Mouse (Mus musculus) sigmoid colon, adult 10 weeks (tissue): ENCODE measurements around the gene Relb. TPM values are rescaled to one million over a fixed set of nuclear protein-coding genes. Genes with fewer than 3 reads are reported as not detected.

ENCODE experiments used
- polyA plus RNA-seq: library from polyadenylated mRNA; stranded (reverse); fragments of 350-450 nt; fragmentation: Illumina TruSeq; extraction: RNeasy Lipid Tissue Mini Kit (QIAGEN cat#74804); gene quantifications from one replicate; pipeline ENCODE4 v1.2.3, GENCODE M21; 2014; ENCODE audit warnings: low read depth, low replicate concordance

The Relb gene
- polyA plus RNA-seq, result 5.0 TPM

DNA sequence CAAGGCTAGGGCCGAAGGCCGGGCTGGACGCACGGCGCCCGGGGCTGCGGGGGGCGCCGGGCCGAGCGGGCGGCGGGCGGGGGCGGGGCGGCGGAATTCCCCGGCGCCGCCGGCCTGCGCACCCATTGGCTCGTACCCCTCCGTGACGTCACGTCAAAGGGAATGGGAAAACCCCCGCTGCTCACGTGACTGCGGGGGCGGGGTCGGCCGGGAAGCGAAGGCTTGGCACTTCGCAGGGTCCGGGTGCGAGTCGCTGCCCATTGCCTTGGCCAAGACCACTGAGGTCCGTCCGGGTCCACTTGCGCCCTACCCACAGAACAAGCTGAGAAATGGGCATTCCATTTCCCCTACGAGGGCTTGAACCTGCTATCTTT is at the start of gene Relb:
Gene Relb (minus strand): TSS at position 78 of the 374 bp plus-strand sequence.

DNA sequence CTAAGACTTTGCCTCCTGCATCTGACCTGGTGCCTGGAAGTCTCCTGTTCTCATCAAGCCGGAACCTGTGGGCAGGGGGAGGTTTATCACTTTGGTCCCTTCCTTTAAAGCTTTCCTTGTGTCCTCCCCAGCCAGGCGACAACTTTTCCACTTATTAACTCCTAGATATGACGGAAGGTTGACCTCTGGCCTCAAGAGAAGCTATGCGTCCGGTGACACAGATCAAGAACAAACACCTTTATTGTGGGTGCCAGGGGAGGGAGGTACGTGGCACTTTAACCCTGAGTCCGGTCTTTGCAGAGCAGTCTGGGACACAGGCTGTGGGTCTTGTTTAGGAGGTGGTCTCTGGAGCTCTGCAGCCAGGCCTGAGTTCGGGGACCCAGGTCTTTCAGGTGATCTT is 48.6 kb upstream of the Relb start, which contains the start of gene Apoc2:
Gene Apoc2 (minus strand): TSS at position 70 of the 400 bp plus-strand sequence.

DNA sequence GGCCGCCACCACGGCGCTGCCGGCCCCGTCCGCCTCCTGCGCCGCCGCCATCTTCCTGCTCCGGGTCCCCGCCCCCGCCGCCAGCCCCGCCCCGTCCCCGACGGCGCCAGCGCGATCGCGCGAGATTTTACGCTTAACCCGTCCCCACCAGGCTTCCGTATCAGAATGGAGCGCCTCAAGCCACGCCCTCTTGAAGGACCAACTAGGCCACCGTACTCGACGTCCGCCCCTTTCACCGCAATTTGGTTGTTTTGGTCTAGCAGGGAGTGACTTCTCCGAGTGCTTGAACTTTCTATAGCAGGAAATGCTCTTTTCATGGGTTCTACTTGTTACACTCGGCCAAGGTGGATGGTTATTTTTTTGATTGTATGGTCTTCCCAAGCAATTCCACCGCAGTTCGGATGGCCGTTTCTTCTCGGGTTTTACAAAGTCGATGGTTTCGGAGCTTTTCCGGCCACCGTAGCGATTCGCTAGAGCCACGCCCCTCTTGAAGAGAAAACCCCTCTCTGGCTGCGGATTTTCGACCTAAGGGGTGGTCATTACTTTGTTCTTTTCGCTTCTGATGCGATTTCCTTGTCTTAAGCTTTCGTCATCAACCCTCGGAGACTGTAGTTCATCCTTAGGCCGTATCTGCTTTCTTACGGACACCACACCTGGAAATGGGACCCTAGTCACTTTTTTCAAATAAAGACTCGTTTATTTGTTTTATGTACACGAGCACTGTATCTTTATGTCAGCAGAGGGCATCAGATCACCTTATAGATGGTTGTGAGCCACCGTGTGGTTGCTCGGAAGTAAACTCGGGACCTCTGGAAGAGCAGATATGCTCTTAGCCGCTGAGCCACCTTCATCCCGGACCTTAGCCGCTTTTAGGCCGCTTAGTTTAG is 36.0 kb upstream of the Relb start, which contains the start of gene Clptm1:
Gene Clptm1 (minus strand): TSS at position 79 of the 887 bp plus-strand sequence.

GRCm38 (mm10) chr7:19603849-19604605 is 25.2 kb downstream of the Relb start, which contains the start of gene Clasrp:
Clasrp (minus strand) TSS chr7:19604486.

DNA sequence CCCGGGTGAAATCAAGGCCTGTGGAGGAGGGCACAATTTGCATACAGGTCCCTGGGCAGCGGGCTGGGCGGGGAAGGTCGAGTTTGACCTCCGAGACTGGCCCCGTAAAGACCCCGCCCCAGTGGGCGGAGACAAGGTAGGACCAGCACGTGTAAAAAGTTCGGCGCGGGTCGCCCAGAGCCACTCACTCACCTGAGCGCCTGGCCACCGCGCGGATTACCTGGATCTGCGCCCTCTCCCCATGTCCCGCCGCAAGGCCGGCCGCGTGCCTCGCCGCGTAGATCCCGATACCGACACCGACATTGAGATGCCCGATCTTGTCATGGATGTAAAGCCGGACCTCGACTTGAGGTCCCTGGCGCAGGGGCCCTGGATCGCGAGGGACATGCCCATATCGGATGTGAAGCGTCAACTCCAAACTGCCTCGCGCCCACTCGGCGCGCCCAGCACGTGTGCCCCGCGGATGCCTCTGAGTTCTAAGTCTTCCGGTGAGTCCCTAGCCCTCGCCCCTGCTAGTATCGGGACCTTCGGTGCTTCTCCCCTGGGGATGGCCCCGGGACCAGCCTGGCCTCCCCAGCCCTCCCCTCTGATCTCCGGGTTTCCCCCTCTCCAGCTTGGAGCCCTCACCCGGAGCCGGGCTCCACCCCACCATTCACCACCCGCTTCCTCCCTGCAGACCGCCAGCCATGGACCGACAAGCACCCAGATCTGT is 51.9 kb downstream of the Relb start, which contains the start of the genes Zfp296 and Gemin7:
Gene Zfp296 (plus strand): TSS at position 147 of the 712 bp plus-strand sequence.
Gene Gemin7 (minus strand): TSS at position 455 of the 712 bp plus-strand sequence.

GRCm38 (mm10) chr7:19562643-19563410 is 66.4 kb downstream of the Relb start, which contains the start of gene Ppp1r37:
Ppp1r37 (minus strand) TSS chr7:19563076.

Other genes starting within 250 kb of the Relb start
- gene Ercc2, start 247.4 kb downstream of the Relb start, polyA plus RNA-seq, result 1.1 TPM
- not detected for gene Klc3, start 225.3 kb downstream of the Relb start, polyA plus RNA-seq
- gene Ckm, start 224.7 kb downstream of the Relb start, polyA plus RNA-seq, result not detected
- gene Mark4, start 170.6 kb downstream of the Relb start, polyA plus RNA-seq, result 1.7 TPM
- not detected for gene Exoc3l2, start 166.1 kb downstream of the Relb start, polyA plus RNA-seq
- 4.9 TPM for gene Bloc1s3, start 121.1 kb downstream of the Relb start, polyA plus RNA-seq
- not detected for gene Trappc6a, start 121.0 kb downstream of the Relb start, polyA plus RNA-seq
- not detected for gene Nkpd1, start 111.6 kb downstream of the Relb start, polyA plus RNA-seq
- gene Ppp1r37, start 66.4 kb downstream of the Relb start, polyA plus RNA-seq, result 0.66 TPM
- gene Zfp296, start 52.2 kb downstream of the Relb start, polyA plus RNA-seq, result not detected
- gene Gemin7, start 51.8 kb downstream of the Relb start, polyA plus RNA-seq, result 12.7 TPM
- gene Clasrp, start 25.0 kb downstream of the Relb start, polyA plus RNA-seq, result 7.1 TPM
- gene Clptm1, start 35.6 kb upstream of the Relb start, polyA plus RNA-seq, result 24.0 TPM
- gene Apoc2, start 48.5 kb upstream of the Relb start, polyA plus RNA-seq, result not detected
- 0.98 TPM for gene Gm44805, start 52.0 kb upstream of the Relb start, polyA plus RNA-seq
- gene Apoc4, start 52.0 kb upstream of the Relb start, polyA plus RNA-seq, result not detected
- gene Apoc1, start 63.2 kb upstream of the Relb start, polyA plus RNA-seq, result not detected
- 3.8 TPM for gene Apoe, start 69.8 kb upstream of the Relb start, polyA plus RNA-seq
- 0.82 TPM for gene Tomm40, start 86.0 kb upstream of the Relb start, polyA plus RNA-seq
- 5.2 TPM for gene Nectin2, start 121.0 kb upstream of the Relb start, polyA plus RNA-seq
- not detected for gene Bcam, start 141.6 kb upstream of the Relb start, polyA plus RNA-seq
- gene Cblc, start 167.4 kb upstream of the Relb start, polyA plus RNA-seq, result 5.7 TPM
- 1.9 TPM for gene Bcl3, start 193.3 kb upstream of the Relb start, polyA plus RNA-seq
- not detected for gene Gm19345, start 222.6 kb upstream of the Relb start, polyA plus RNA-seq
- not detected for gene Ceacam16, start 231.9 kb upstream of the Relb start, polyA plus RNA-seq